Mouse (Mus musculus) heart, embryonic 15.5 days (tissue): ENCODE results near the gene Dnm3. TPM values are rescaled to one million over a fixed set of nuclear protein-coding genes. Genes with fewer than 3 reads are reported as not detected.
A peak's percentile ranks its signal among the peaks of the same experiment; 100 is the strongest.

Source experiments
- ATAC-seq: fragments of 200-750 bp; cut with Nextera tagmentation; replicated peaks from 2 replicates; pipeline ENCODE4 v1.8.0; 2017; ENCODE audit warnings: low read depth, moderate TSS enrichment; ENCODE audit not compliant: insufficient number of reproducible peaks, insufficient read depth, low FRiP score
- H3K27ac ChIP-seq: fragments of 300-500 bp; sonication (generic); 2 replicates; pipeline ENCODE4 v1.5.1; 2015; ENCODE audit warnings: mild to moderate bottlenecking, inconsistent platforms
- H3K27me3 ChIP-seq: fragments of 300-500 bp; sonication (generic); 2 replicates; pipeline ENCODE4 v1.6.1; 2015; ENCODE audit warnings: inconsistent platforms
- H3K36me3 ChIP-seq: fragments of 300-500 bp; sonication (generic); 2 replicates; pipeline ENCODE4 v1.6.1; 2015; ENCODE audit warnings: mild to moderate bottlenecking, inconsistent platforms
- H3K4me1 ChIP-seq: fragments of 300-500 bp; sonication (generic); replicated peaks from 2 replicates; pipeline ENCODE4 v1.6.1; 2015; ENCODE audit warnings: inconsistent platforms
- H3K4me2 ChIP-seq: fragments of 300-500 bp; sonication (generic); 2 replicates; pipeline ENCODE4 v1.6.1; 2015; ENCODE audit warnings: inconsistent platforms, mild to moderate bottlenecking, moderate library complexity
- H3K4me3 ChIP-seq: fragments of 300-500 bp; sonication (generic); 2 replicates; pipeline ENCODE4 v1.5.1; 2015; ENCODE audit warnings: mild to moderate bottlenecking, inconsistent platforms
- H3K9ac ChIP-seq: fragments of 300-500 bp; sonication (generic); 2 replicates; pipeline ENCODE4 v1.6.1; 2015; ENCODE audit warnings: mild to moderate bottlenecking, inconsistent platforms
- H3K9me3 ChIP-seq: fragments of 300-500 bp; sonication (generic); replicated peaks from 2 replicates; pipeline ENCODE4 v1.6.1; 2016; ENCODE audit warnings: inconsistent platforms
- WGBS: fragments of 180-500 bp; shearing (Covaris S2); methylation state at CpG from one replicate; pipeline ENCODE4 v1.1.7; 2015; ENCODE audit warnings: mixed read lengths; 5-methylcytosine and 5-hydroxymethylcytosine counted together
- polyA plus RNA-seq: library from polyadenylated mRNA; unstranded; fragments of >200 nt; fragmentation: Nextera tagmentation; extraction: Ambion mirVana; gene quantifications from 2 replicates; pipeline ENCODE4 v1.2.1, GENCODE M21; 2015

Gene Dnm3
- polyA plus RNA-seq, 1 experiment from 2014 or later, result 1.7 TPM

- ATAC-seq, result no peak
- no peak overlapping the region for H3K27ac ChIP-seq
- no peaks in the 10 kb centered on the region for H3K9me3 ChIP-seq
- peaks cover 25% of the 10 kb centered on the region for H3K4me1 ChIP-seq
- 0 out of 2 replicates have a peak, but pooled peaks cover 3% of the 10 kb centered on the region for H3K36me3 ChIP-seq
- 79% methylated on average over 8 of the region's 8 CpGs for WGBS
- no peak overlapping the region for H3K9ac ChIP-seq
- H3K4me2 ChIP-seq, result no peak overlapping the region
- no peaks in the 10 kb centered on the region for H3K27me3 ChIP-seq
- H3K4me3 ChIP-seq, result no peak overlapping the region
These were observed 505.6 kb downstream of the Dnm3 start for GRCm38 (mm10) chr1:161972233-161972632.

GRCm38 (mm10) chr1:161970874-161971273 lies 507.0 kb downstream of the Dnm3 start:
- Histone ChIP-seq H3K9me3 (no peaks in the 10 kb centered on the region), H3K9ac (no peak overlapping the region), H3K27ac (no peak overlapping the region), H3K4me2 (no peak overlapping the region), H3K4me1 (peaks cover 17% of the 10 kb centered on the region), H3K27me3 (no peaks in the 10 kb centered on the region), H3K4me3 (no peak overlapping the region), H3K36me3 (0 out of 2 replicates have a peak, but pooled peaks cover 3% of the 10 kb centered on the region)
- WGBS, result 94% methylated on average over 9 of the region's 9 CpGs
- ATAC-seq, result no peak

- ATAC-seq, result peak; percentile 94
- H3K4me2 ChIP-seq, result peak within 1 kb of the TSS; percentile 67
- 3% methylated on average over 37 of the region's 38 CpGs for WGBS
- H3K36me3 ChIP-seq, result 0 out of 2 replicates have a peak, but pooled peaks cover 3% of the 10 kb centered on the region
- no peaks in the 10 kb centered on the region for H3K9me3 ChIP-seq
- no peaks in the 10 kb centered on the region for H3K27me3 ChIP-seq
- H3K4me3 ChIP-seq, result peak within 1 kb of the TSS; percentile 95
- H3K27ac ChIP-seq, result peak within 1 kb of the TSS; percentile 88
- H3K9ac ChIP-seq, result peak within 1 kb of the TSS; percentile 88
- H3K4me1 ChIP-seq, result peaks cover 16% of the 10 kb centered on the region
These were observed 509.0 kb downstream of the Dnm3 start, which contains the start of gene Pigc for GRCm38 (mm10) chr1:161968589-161969407. Gene Pigc, plus strand, starts transcription at chr1:161969186.

- 59% methylated on average over 2 of the region's 2 CpGs for WGBS
These were observed 509.9 kb downstream of the Dnm3 start for GRCm38 (mm10) chr1:161967936-161968335.

GRCm38 (mm10) chr1:161962465-161963377 lies 515.1 kb downstream of the Dnm3 start:
- no peak overlapping the region for H3K4me2 ChIP-seq
- no peak overlapping the region for H3K27ac ChIP-seq
- H3K9me3 ChIP-seq, result no peaks in the 10 kb centered on the region
- no peak for ATAC-seq
- no peak overlapping the region for H3K4me3 ChIP-seq
- H3K9ac ChIP-seq, result no peak overlapping the region
- no peaks in the 10 kb centered on the region for H3K27me3 ChIP-seq
- H3K4me1 ChIP-seq, result peaks cover 6% of the 10 kb centered on the region; the same call in 1 of the 2 replicates
- WGBS, result 36% methylated on average over 3 of the region's 3 CpGs
- H3K36me3 ChIP-seq, result no peaks in the 10 kb centered on the region

More at GRCm38 (mm10) chr1:161967936-161968335, 509.9 kb downstream of the Dnm3 start:
- no peaks in the 10 kb centered on the region for H3K27me3 ChIP-seq
- no peak overlapping the region for H3K27ac ChIP-seq
- H3K9me3 ChIP-seq, result no peaks in the 10 kb centered on the region
- H3K4me3 ChIP-seq, result no peak overlapping the region
- no peak for ATAC-seq
- H3K4me2 ChIP-seq, result no peak overlapping the region
- H3K9ac ChIP-seq, result no peak overlapping the region
- 0 out of 2 replicates have a peak, but pooled peaks cover 3% of the 10 kb centered on the region for H3K36me3 ChIP-seq
- H3K4me1 ChIP-seq, result peaks cover 16% of the 10 kb centered on the region

- H3K27ac ChIP-seq, result no peak overlapping the region
- H3K27me3 ChIP-seq, result no peaks in the 10 kb centered on the region
- H3K4me3 ChIP-seq, result no peak overlapping the region
- no peaks in the 10 kb centered on the region for H3K36me3 ChIP-seq
- H3K4me2 ChIP-seq, result no peak overlapping the region
- H3K9me3 ChIP-seq, result no peaks in the 10 kb centered on the region
- H3K4me1 ChIP-seq, result peaks cover 6% of the 10 kb centered on the region; the same call in 1 of the 2 replicates
- 74% methylated on average over 19 of the region's 19 CpGs for WGBS
- H3K9ac ChIP-seq, result no peak overlapping the region
- no peak for ATAC-seq
These were observed 519.6 kb downstream of the Dnm3 start for GRCm38 (mm10) chr1:161957964-161958950.

GRCm38 (mm10) chr1:161955846-161956245 lies 522.0 kb downstream of the Dnm3 start:
- no peak for ATAC-seq
- Histone ChIP-seq H3K9ac (no peak overlapping the region), H3K9me3 (no peaks in the 10 kb centered on the region), H3K27me3 (no peaks in the 10 kb centered on the region), H3K4me3 (no peak overlapping the region), H3K4me1 (no peaks in the 10 kb centered on the region), H3K4me2 (no peak overlapping the region), H3K27ac (no peak overlapping the region), H3K36me3 (no peaks in the 10 kb centered on the region)
- WGBS, result 56% methylated on average over 5 of the region's 5 CpGs

GRCm38 (mm10) chr1:161952599-161952998 lies 525.2 kb downstream of the Dnm3 start:
- Histone ChIP-seq H3K36me3 (no peaks in the 10 kb centered on the region), H3K9ac (no peak overlapping the region), H3K4me3 (no peak overlapping the region), H3K4me2 (no peak overlapping the region), H3K27me3 (no peaks in the 10 kb centered on the region), H3K9me3 (no peaks in the 10 kb centered on the region), H3K27ac (no peak overlapping the region), H3K4me1 (no peaks in the 10 kb centered on the region)
- no peak for ATAC-seq
- WGBS, result 38% methylated on average over 1 of the region's 1 CpGs

GRCm38 (mm10) chr1:161951009-161951779 lies 526.6 kb downstream of the Dnm3 start:
- no peak for ATAC-seq
- H3K4me1 ChIP-seq, result no peaks in the 10 kb centered on the region
- H3K4me2 ChIP-seq, result no peak overlapping the region
- H3K9me3 ChIP-seq, result no peaks in the 10 kb centered on the region
- H3K27ac ChIP-seq, result no peak overlapping the region
- H3K36me3 ChIP-seq, result no peaks in the 10 kb centered on the region
- 76% methylated on average over 5 of the region's 5 CpGs for WGBS
- no peaks in the 10 kb centered on the region for H3K27me3 ChIP-seq
- no peak overlapping the region for H3K4me3 ChIP-seq
- no peak overlapping the region for H3K9ac ChIP-seq

- Histone ChIP-seq H3K9me3 (no peaks in the 10 kb centered on the region), H3K9ac (no peak overlapping the region), H3K27me3 (no peaks in the 10 kb centered on the region), H3K36me3 (no peaks in the 10 kb centered on the region), H3K4me2 (no peak overlapping the region), H3K4me1 (no peaks in the 10 kb centered on the region), H3K27ac (no peak overlapping the region), H3K4me3 (no peak overlapping the region)
- 72% methylated on average over 2 of the region's 2 CpGs for WGBS
- no peak for ATAC-seq
These were observed 535.8 kb downstream of the Dnm3 start for GRCm38 (mm10) chr1:161942082-161942481.
